Mouse (Mus musculus): ENCODE results near the gene Ldlrad3. TPM values are rescaled to one million over a fixed set of nuclear protein-coding genes. Genes with fewer than 3 reads are reported as not detected.

The Ldlrad3 gene
- polyA plus RNA-seq, 1 experiment = 18.5 TPM

DNA sequence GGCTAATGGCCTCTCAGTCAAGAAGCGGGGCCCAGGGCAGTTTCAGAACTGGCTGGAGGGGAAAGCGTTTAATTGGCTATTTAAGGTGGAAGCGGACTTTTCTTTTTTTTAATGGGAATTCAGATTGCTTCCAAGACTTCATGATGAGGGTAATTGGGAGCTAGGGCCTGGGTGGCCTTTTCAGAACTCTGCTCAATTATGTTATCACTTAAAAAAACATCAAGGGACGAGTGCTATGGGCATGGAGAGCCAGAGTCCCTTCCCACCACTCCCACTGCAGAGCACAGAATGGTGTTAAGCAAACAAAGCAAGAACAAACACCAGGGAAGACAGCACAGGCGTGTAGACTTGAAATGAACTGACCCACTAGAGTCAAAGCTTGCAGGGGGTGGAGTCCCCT is 220.7 kb downstream of the Ldlrad3 start:
- no peak for TF ChIP-seq POLR2A (IDR thresholded peaks at IDR 0.05; ENCODE audit: low read depth, low read length)
- TF ChIP-seq CTCF (conservative IDR thresholded peaks at IDR 0.05; ENCODE audit: insufficient read depth, insufficient read length, low read depth, low read length) = no peak
- WGBS = 71% methylated on average over 5 of the region's 5 CpGs
- H3K27me3 ChIP-seq (replicated peaks; ENCODE audit: control insufficient read depth, insufficient read depth, low read length) = no peaks in the 10 kb centered on the region
- H3K36me3 ChIP-seq (ENCODE audit: control insufficient read depth, insufficient read depth, low read length) = no peaks in the 10 kb centered on the region
- no peak overlapping the region for H3K4me3 ChIP-seq (ENCODE audit: insufficient read depth, low read depth, low read length)
- no peak for DNase-seq
- H3K27ac ChIP-seq (ENCODE audit: insufficient read depth, low read depth, low read length) = no peak overlapping the region
- H3K4me1 ChIP-seq (ENCODE audit: control insufficient read depth, insufficient read depth, low read length) = peaks cover 19% of the 10 kb centered on the region

DNA sequence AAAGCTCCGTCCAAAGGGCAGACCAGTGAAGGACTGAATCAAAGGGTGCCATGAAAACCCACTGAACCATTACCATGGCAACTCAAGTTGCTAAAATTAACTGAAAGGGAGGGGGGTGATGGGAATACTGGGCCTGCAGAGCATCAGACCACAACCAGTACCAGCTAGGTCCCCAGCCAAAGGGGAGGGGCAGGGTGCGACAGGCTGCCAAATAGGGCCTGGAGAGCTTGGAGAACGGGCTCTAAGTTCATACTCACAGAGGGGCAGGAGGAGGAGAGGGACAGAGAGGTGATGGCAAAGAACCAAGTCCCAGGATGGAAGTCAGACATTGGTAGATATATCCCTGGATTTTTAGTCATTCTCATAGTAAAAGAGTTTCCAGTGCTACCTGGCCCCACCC is 222.8 kb downstream of the Ldlrad3 start:
- peak; percentile 58 for DNase-seq
- Histone ChIP-seq H3K27ac (ENCODE audit: insufficient read depth, low read depth, low read length) (no peak overlapping the region), H3K27me3 (replicated peaks; ENCODE audit: control insufficient read depth, insufficient read depth, low read length) (no peaks in the 10 kb centered on the region), H3K4me1 (ENCODE audit: control insufficient read depth, insufficient read depth, low read length) (peaks cover 19% of the 10 kb centered on the region), H3K36me3 (ENCODE audit: control insufficient read depth, insufficient read depth, low read length) (no peaks in the 10 kb centered on the region), H3K4me3 (ENCODE audit: insufficient read depth, low read depth, low read length) (no peak overlapping the region)
- 57% methylated on average over 3 of the region's 3 CpGs for WGBS
- TF ChIP-seq CTCF (conservative IDR thresholded peaks at IDR 0.05; ENCODE audit: insufficient read depth, insufficient read length, low read depth, low read length) (no peak), POLR2A (IDR thresholded peaks at IDR 0.05; ENCODE audit: low read depth, low read length) (no peak)

DNA sequence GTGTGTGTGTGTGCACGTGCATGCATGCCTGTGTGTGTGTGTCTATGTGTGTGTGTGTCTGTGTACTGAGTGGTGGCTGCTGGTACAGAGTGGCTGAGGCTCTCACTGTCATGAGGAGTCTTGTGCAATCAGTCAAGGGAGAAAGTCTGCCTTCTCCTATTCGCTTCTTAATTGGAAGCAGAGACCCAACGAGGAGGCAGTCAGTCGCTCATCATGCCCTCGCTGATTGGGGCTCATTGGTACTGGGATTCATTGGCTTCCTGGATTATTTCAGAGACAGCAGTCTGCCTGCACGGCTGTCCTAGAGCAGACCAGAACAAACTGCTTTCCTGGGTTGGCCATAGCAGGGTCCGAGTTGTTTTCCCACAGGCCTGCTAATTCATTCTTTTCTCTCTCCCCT is 223.8 kb downstream of the Ldlrad3 start:
- H3K4me3 ChIP-seq (ENCODE audit: insufficient read depth, low read depth, low read length) = no peak overlapping the region
- no peaks in the 10 kb centered on the region for H3K36me3 ChIP-seq (ENCODE audit: control insufficient read depth, insufficient read depth, low read length)
- H3K27ac ChIP-seq (ENCODE audit: insufficient read depth, low read depth, low read length) = no peak overlapping the region
- TF ChIP-seq POLR2A (IDR thresholded peaks at IDR 0.05; ENCODE audit: low read depth, low read length) = no peak
- no peak for TF ChIP-seq CTCF (conservative IDR thresholded peaks at IDR 0.05; ENCODE audit: insufficient read depth, insufficient read length, low read depth, low read length)
- 90% methylated on average over 7 of the region's 7 CpGs for WGBS
- H3K27me3 ChIP-seq (replicated peaks; ENCODE audit: control insufficient read depth, insufficient read depth, low read length) = no peaks in the 10 kb centered on the region
- peaks cover 15% of the 10 kb centered on the region for H3K4me1 ChIP-seq (ENCODE audit: control insufficient read depth, insufficient read depth, low read length)
- no peak for DNase-seq

DNA sequence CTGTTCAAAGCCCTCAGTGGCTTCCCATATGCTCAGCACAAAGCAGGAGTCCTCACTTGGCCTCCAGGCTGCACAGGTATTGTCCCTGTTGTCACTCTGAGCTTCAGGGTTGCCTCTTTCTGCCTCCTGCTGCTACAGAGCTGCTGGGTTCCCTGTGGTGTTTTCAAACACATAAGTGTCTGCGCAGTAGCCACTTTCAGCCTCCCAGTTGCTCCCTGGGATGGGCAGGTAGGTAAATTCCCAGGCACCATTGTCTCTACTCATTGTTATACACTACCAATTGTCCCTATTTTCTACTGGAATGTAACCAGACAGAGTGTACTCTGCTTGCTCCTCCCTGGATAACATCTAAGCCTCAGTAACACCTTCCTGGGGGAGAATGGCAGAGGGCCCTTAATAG is 224.8 kb downstream of the Ldlrad3 start:
- Histone ChIP-seq H3K4me1 (ENCODE audit: control insufficient read depth, insufficient read depth, low read length) (peaks cover 10% of the 10 kb centered on the region), H3K36me3 (ENCODE audit: control insufficient read depth, insufficient read depth, low read length) (no peaks in the 10 kb centered on the region), H3K4me3 (ENCODE audit: insufficient read depth, low read depth, low read length) (no peak overlapping the region), H3K27me3 (replicated peaks; ENCODE audit: control insufficient read depth, insufficient read depth, low read length) (no peaks in the 10 kb centered on the region), H3K27ac (ENCODE audit: insufficient read depth, low read depth, low read length) (no peak overlapping the region)
- no peak for TF ChIP-seq POLR2A (IDR thresholded peaks at IDR 0.05; ENCODE audit: low read depth, low read length)
- TF ChIP-seq CTCF (conservative IDR thresholded peaks at IDR 0.05; ENCODE audit: insufficient read depth, insufficient read length, low read depth, low read length) = no peak
- DNase-seq = no peak
- WGBS = 100% methylated on average over 1 of the region's 1 CpGs

DNA sequence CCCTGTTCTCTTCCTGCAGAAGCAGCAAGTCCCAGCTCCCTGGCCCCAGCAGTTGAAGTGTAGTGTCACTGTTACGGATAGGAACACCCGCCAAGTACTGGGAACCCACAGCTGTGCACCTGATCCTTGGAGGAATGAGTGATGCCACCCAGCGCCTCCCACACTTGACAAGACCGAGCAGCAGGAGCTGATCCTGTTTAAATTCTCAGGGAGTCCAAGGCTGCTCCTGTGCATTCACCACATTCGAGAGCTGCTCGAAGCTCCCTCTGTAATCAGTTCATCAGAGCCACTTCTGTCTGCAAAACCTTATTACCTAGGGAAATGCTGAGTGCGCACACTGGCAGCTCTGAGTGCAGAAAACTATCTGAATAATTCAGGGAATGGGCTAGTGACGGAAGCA is 225.5 kb downstream of the Ldlrad3 start:
- no peak for DNase-seq
- no peak for TF ChIP-seq CTCF (conservative IDR thresholded peaks at IDR 0.05; ENCODE audit: insufficient read depth, insufficient read length, low read depth, low read length)
- no peak for TF ChIP-seq POLR2A (IDR thresholded peaks at IDR 0.05; ENCODE audit: low read depth, low read length)
- Histone ChIP-seq H3K36me3 (ENCODE audit: control insufficient read depth, insufficient read depth, low read length) (no peaks in the 10 kb centered on the region), H3K4me1 (ENCODE audit: control insufficient read depth, insufficient read depth, low read length) (peaks cover 2% of the 10 kb centered on the region; the same call in 1 of the 2 replicates), H3K27ac (ENCODE audit: insufficient read depth, low read depth, low read length) (no peak overlapping the region), H3K4me3 (ENCODE audit: insufficient read depth, low read depth, low read length) (no peak overlapping the region), H3K27me3 (replicated peaks; ENCODE audit: control insufficient read depth, insufficient read depth, low read length) (no peaks in the 10 kb centered on the region)
- 76% methylated on average over 8 of the region's 8 CpGs for WGBS

DNA sequence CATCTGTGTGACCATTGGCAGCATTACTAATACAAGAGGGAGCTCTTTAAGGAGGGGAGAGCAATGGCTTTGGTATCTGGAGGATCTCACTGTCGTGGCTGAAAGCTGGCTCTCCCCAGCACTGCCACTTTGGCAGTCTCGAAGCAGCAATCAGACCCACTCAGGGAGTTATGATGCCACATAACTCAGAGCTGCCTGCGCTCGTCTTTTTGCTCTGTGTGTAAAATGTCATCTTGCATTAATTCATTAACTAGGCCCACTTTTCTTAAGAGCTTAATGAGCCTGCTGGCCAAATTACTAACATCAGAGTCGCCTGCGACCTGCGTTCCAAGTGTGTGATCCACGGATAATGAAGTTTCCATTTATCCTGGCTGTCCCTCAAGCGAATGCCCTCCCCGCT is 230.1 kb downstream of the Ldlrad3 start:
- peaks cover 5% of the 10 kb centered on the region; the same call in 1 of the 2 replicates for H3K4me1 ChIP-seq (ENCODE audit: control insufficient read depth, insufficient read depth, low read length)
- H3K27me3 ChIP-seq (replicated peaks; ENCODE audit: control insufficient read depth, insufficient read depth, low read length) = no peaks in the 10 kb centered on the region
- H3K27ac ChIP-seq (ENCODE audit: insufficient read depth, low read depth, low read length) = no peak overlapping the region
- no peaks in the 10 kb centered on the region for H3K36me3 ChIP-seq (ENCODE audit: control insufficient read depth, insufficient read depth, low read length)
- 54% methylated on average over 10 of the region's 10 CpGs for WGBS
- H3K4me3 ChIP-seq (ENCODE audit: insufficient read depth, low read depth, low read length) = no peak overlapping the region
- TF ChIP-seq CTCF (conservative IDR thresholded peaks at IDR 0.05; ENCODE audit: insufficient read depth, insufficient read length, low read depth, low read length) (no peak), POLR2A (IDR thresholded peaks at IDR 0.05; ENCODE audit: low read depth, low read length) (no peak)
- no peak for DNase-seq

DNA sequence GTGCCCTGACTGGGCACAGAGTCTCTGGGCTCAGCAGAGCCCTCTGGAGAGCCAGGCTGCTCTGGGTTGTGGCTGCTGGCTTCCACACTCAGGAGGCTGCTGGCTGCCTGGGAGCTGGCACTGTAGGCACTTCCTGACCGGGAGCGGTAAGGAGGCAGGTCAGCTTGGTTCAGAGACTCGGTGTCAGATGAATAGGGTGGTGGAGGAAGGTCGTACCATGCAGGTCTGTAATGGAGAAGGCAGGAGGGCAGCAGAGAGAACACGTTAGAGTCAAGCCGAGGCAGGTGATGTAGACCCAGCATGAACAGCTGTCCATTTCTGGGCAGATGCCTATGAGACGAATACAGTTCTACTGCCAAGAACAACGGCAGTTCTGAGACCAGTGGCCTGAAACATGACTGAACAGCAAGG is 233.2 kb downstream of the Ldlrad3 start:
- Histone ChIP-seq H3K4me3 (ENCODE audit: insufficient read depth, low read depth, low read length) (no peak overlapping the region), H3K27ac (ENCODE audit: insufficient read depth, low read depth, low read length) (no peak overlapping the region), H3K27me3 (replicated peaks; ENCODE audit: control insufficient read depth, insufficient read depth, low read length) (no peaks in the 10 kb centered on the region), H3K36me3 (ENCODE audit: control insufficient read depth, insufficient read depth, low read length) (no peaks in the 10 kb centered on the region), H3K4me1 (ENCODE audit: control insufficient read depth, insufficient read depth, low read length) (peaks cover 5% of the 10 kb centered on the region; the same call in 1 of the 2 replicates)
- 44% methylated on average over 8 of the region's 8 CpGs for WGBS
- DNase-seq = peak; percentile 61
- TF ChIP-seq CTCF (conservative IDR thresholded peaks at IDR 0.05; ENCODE audit: insufficient read depth, insufficient read length, low read depth, low read length) = no peak
- no peak for TF ChIP-seq POLR2A (IDR thresholded peaks at IDR 0.05; ENCODE audit: low read depth, low read length)

All from kidney, adult 2 months (tissue).